Mouse (Mus musculus): Measurements from ENCODE around the gene Atrnl1.

DNA sequence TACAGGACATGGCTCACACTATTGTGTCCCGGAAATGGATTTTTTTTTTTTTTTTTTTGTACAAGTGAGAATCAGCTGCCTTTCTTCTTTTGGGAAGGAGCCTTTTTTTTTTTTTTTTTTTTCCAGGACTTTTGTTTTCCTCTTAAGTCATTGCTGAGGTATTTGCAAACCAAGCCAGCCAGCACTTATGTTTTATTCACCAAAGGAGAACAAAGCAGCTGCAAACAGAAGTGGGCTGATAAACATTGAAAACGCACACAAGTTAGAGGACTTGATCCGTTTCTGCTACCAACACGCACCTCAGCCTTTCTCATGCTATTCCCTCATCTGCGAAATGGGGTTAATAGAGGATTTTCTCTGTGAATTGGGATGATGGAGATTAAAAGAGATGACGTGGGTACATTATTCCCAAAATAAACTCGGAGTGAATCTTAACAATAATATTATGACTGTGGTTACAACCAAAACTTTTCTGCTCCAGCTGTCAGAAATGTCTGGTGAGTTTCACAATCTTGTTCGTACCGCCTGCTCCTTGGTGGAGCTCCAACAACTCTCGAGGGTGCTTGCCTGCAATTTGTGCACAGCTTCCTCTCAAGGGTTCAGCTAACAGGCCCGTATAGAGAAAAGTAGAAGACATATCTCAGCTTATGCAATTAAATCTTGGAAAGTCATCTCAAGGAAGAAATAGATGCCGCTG, 1.3 kb upstream of the Atrnl1 start:
- TF ChIP-seq CTCF (IDR thresholded peaks at IDR 0.05; ENCODE audit: extremely low read depth, insufficient read depth, low read length) (no peak), POLR2A (IDR thresholded peaks at IDR 0.05; ENCODE audit: extremely low read depth, insufficient read depth, low read length) (no peak)
